Mouse (Mus musculus): ENCODE data around the gene Tbx4. TPM values are rescaled to one million over a fixed set of nuclear protein-coding genes. Genes with fewer than 3 reads are reported as not detected.
A peak's percentile ranks its signal among the peaks of the same experiment; 100 is the strongest.

Gene Tbx4
- total RNA-seq, 2 experiments from 2014 or later, result 0.13 to 0.22 TPM

GRCm38 (mm10) chr11:85842596-85843346 lies 43.5 kb upstream of the Tbx4 start:
- Histone ChIP-seq H3K4me3 (peak overlapping the region; percentile 31; the same call in 1 of the 2 replicates), H3K27ac (no peak overlapping the region)
- DNase-seq (ENCODE audit: low spot score in 2 of 2), result no peak
- TF ChIP-seq CTCF (conservative IDR thresholded peaks at IDR 0.05), result no peak

GRCm38 (mm10) chr11:85843347-85843692 lies 42.9 kb upstream of the Tbx4 start:
- peak in 1 of 2 experiments; percentile 52 for DNase-seq (ENCODE audit: low spot score in 2 of 2)
- peak; percentile 92 for TF ChIP-seq CTCF (conservative IDR thresholded peaks at IDR 0.05)

GRCm38 (mm10) chr11:85844144-85844965 lies 41.9 kb upstream of the Tbx4 start:
- Histone ChIP-seq H3K27ac (no peak overlapping the region), H3K4me3 (peak overlapping the region; percentile 31)
- DNase-seq (ENCODE audit: low spot score in 2 of 2), result peak; percentile 54 to 81
- peak; percentile 89 for TF ChIP-seq CTCF (conservative IDR thresholded peaks at IDR 0.05)

More at GRCm38 (mm10) chr11:85843347-85843692, 42.9 kb upstream of the Tbx4 start:
- Histone ChIP-seq H3K4me3 (peak overlapping the region; percentile 31), H3K27ac (no peak overlapping the region)

GRCm38 (mm10) chr11:85844971-85845370 lies 41.3 kb upstream of the Tbx4 start:
- H3K27ac ChIP-seq, result no peak overlapping the region
- no peak overlapping the region for H3K4me3 ChIP-seq
- DNase-seq (ENCODE audit: low spot score in 2 of 2), result no peak
- TF ChIP-seq CTCF (conservative IDR thresholded peaks at IDR 0.05), result no peak

- DNase-seq (ENCODE audit: low spot score in 2 of 2), result no peak
- TF ChIP-seq CTCF (conservative IDR thresholded peaks at IDR 0.05), result no peak
- H3K27ac ChIP-seq, result no peak overlapping the region
- H3K4me3 ChIP-seq, result no peak overlapping the region
These were observed 40.3 kb upstream of the Tbx4 start for GRCm38 (mm10) chr11:85845921-85846320.

- TF ChIP-seq CTCF (conservative IDR thresholded peaks at IDR 0.05), result no peak
- H3K27ac ChIP-seq, result no peak overlapping the region
- no peak overlapping the region for H3K4me3 ChIP-seq
- DNase-seq (ENCODE audit: low spot score in 2 of 2), result no peak
These were observed 39.7 kb upstream of the Tbx4 start for GRCm38 (mm10) chr11:85846509-85846908.

GRCm38 (mm10) chr11:85849037-85849436 lies 37.2 kb upstream of the Tbx4 start:
- DNase-seq (ENCODE audit: low spot score in 2 of 2), result peak; percentile 34 to 69
- TF ChIP-seq CTCF (conservative IDR thresholded peaks at IDR 0.05), result peak; percentile 92
- H3K4me3 ChIP-seq, result peak overlapping the region; percentile 15; the same call in 1 of the 2 replicates

GRCm38 (mm10) chr11:85850233-85850632 lies 36.0 kb upstream of the Tbx4 start, which contains the start of gene Gm11444:
Gene Gm11444 (minus strand): TSS chr11:85850333.
- TF ChIP-seq CTCF (conservative IDR thresholded peaks at IDR 0.05), result no peak
- Histone ChIP-seq H3K27ac (no peak within 1 kb of the TSS), H3K4me3 (no peak within 1 kb of the TSS)
- DNase-seq (ENCODE audit: low spot score in 2 of 2), result no peak

More at GRCm38 (mm10) chr11:85849037-85849436, 37.2 kb upstream of the Tbx4 start:
- no peak overlapping the region for H3K27ac ChIP-seq

- Histone ChIP-seq H3K27ac (no peak overlapping the region), H3K4me3 (no peak overlapping the region)
- TF ChIP-seq CTCF (conservative IDR thresholded peaks at IDR 0.05), result peak; percentile 65
- DNase-seq (ENCODE audit: low spot score in 2 of 2), result no peak
These were observed 35.5 kb upstream of the Tbx4 start for GRCm38 (mm10) chr11:85850758-85851157.

- Histone ChIP-seq H3K4me3 (no peak overlapping the region), H3K27ac (no peak overlapping the region)
- DNase-seq (ENCODE audit: low spot score in 2 of 2), result no peak
- no peak for TF ChIP-seq CTCF (conservative IDR thresholded peaks at IDR 0.05)
These were observed 28.1 kb upstream of the Tbx4 start for GRCm38 (mm10) chr11:85857997-85858698.

GRCm38 (mm10) chr11:85864363-85864762 lies 21.9 kb upstream of the Tbx4 start:
- H3K4me3 ChIP-seq, result no peak overlapping the region
- no peak for DNase-seq (ENCODE audit: low spot score in 2 of 2)
- peak; percentile 64 for TF ChIP-seq CTCF (conservative IDR thresholded peaks at IDR 0.05)
- no peak overlapping the region for H3K27ac ChIP-seq

- TF ChIP-seq CTCF (conservative IDR thresholded peaks at IDR 0.05), result no peak
- no peak for DNase-seq (ENCODE audit: low spot score in 2 of 2)
- Histone ChIP-seq H3K4me3 (no peak overlapping the region), H3K27ac (no peak overlapping the region)
These were observed 10.0 kb upstream of the Tbx4 start for GRCm38 (mm10) chr11:85876059-85876788.
